Mouse (Mus musculus): ENCODE results near the gene Efna5.

DNA sequence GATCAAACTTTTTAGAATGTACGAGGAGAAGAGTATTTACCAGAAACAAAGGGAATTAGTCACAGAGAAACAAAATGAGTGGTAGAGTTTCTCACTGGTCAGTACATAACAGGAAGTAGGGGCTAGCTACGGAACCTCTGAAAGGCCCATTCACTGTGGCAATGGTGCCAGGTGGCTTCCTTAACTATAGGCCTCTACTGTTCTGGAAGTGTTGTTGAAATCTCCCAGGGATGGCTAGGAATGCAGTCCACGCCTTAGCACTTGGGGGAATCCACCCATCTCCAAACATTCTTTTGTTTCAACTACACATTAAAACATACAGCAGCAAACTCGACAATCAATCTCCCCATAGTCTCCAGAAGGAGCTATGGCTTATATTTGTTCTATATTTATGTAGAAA is 191.5 kb downstream of the Efna5 start:
- TF ChIP-seq CTCF (IDR thresholded peaks at IDR 0.05; ENCODE audit: low read depth, low read length) (no peak), POLR2A (IDR thresholded peaks at IDR 0.05; ENCODE audit: insufficient read depth, low read length) (no peak)
